Mouse (Mus musculus): Measurements from ENCODE around the gene Slx4.

GRCm38 (mm10) chr16:3976712-3977111, 26.9 kb downstream of the Slx4 start:
- TF ChIP-seq CTCF (IDR thresholded peaks at IDR 0.05; ENCODE audit: borderline replicate concordance, control insufficient read depth, extremely low read depth, insufficient read depth, low read length, poor library complexity) (no peak), POLR2A (IDR thresholded peaks at IDR 0.05; ENCODE audit: control insufficient read depth, extremely low read depth, insufficient read depth, low read length, poor library complexity) (no peak)

Data from thymus, adult 2 months (tissue).